Mouse (Mus musculus) liver, embryonic 14.5 days (tissue): Measurements from ENCODE around the gene Sbno2. TPM values are rescaled to one million over a fixed set of nuclear protein-coding genes. Genes with fewer than 3 reads are reported as not detected.

Experiments
- ATAC-seq: fragments of 200-750 bp; cut with Nextera tagmentation; 2 replicates; pipeline ENCODE4 v1.8.0; 2017; ENCODE audit warnings: moderate number of reproducible peaks, mild to moderate bottlenecking, moderate library complexity; ENCODE audit not compliant: insufficient read depth
- DNase-seq, 3 experiments: peaks; one replicate each; pipeline ENCODE4 v3.0.0-alpha.2; 2012 to 2013; ENCODE audit warnings: low read depth in 3 of 3, low spot score in 3 of 3
- H3K27ac ChIP-seq: fragments of 300-500 bp; sonication (generic); 2 replicates; pipeline ENCODE4 v1.5.1; 2014; ENCODE audit warnings: moderate library complexity, mild to moderate bottlenecking, control low read depth, inconsistent platforms
- H3K27me3 ChIP-seq: fragments of 300-500 bp; sonication (generic); 2 replicates; pipeline ENCODE4 v1.6.1; 2014; ENCODE audit warnings: mild to moderate bottlenecking, low read length, moderate library complexity; ENCODE audit not compliant: control insufficient read depth, insufficient read depth
- H3K36me3 ChIP-seq: fragments of 300-500 bp; sonication (generic); replicated peaks from 2 replicates; pipeline ENCODE4 v1.6.1; 2014; ENCODE audit warnings: low read depth; ENCODE audit not compliant: control insufficient read depth, insufficient read depth
- H3K4me1 ChIP-seq, 2 experiments: fragments of 200-500 bp in 1 of 2; fragments of 300-500 bp in 1 of 2; sonication (generic) in 1 of 2; replicated peaks; 2 replicates each; pipeline ENCODE4 v1.6.1; 2012 to 2014; ENCODE audit warnings: antibody characterized with exemption in 1 of 2, inconsistent platforms in 1 of 2, low read length in 1 of 2; ENCODE audit not compliant: control insufficient read depth in 2 of 2, insufficient read depth in 2 of 2
- H3K4me2 ChIP-seq: fragments of 300-500 bp; sonication (generic); 2 replicates; pipeline ENCODE4 v1.6.1; 2014; ENCODE audit warnings: low read depth, mild to moderate bottlenecking, control low read depth, moderate library complexity
- H3K4me3 ChIP-seq, 2 experiments: fragments of 200-500 bp in 1 of 2; fragments of 300-500 bp in 1 of 2; sonication (generic) in 1 of 2; 2 replicates each; pipeline ENCODE4 v1.5.1; 2012 to 2014; ENCODE audit warnings: low read depth in 2 of 2, low read length in 2 of 2, mild to moderate bottlenecking in 2 of 2, control low read depth in 1 of 2, inconsistent platforms in 1 of 2, moderate library complexity in 1 of 2; ENCODE audit not compliant: insufficient read depth in 1 of 2
- H3K9ac ChIP-seq: fragments of 300-500 bp; sonication (generic); replicated peaks from 2 replicates; pipeline ENCODE4 v1.6.1; 2014; ENCODE audit warnings: mild to moderate bottlenecking, control low read depth, moderate library complexity
- H3K9me3 ChIP-seq: fragments of 300-500 bp; sonication (generic); 2 replicates; pipeline ENCODE4 v1.6.1; 2016; ENCODE audit warnings: low read length, mixed read lengths; ENCODE audit not compliant: control insufficient read depth
- CTCF ChIP-seq: IDR thresholded peaks from 2 replicates; pipeline ENCODE4 v1.5.1; 2016; ENCODE audit warnings: antibody characterized with exemption, low read depth, control low read depth
- EP300 ChIP-seq: IDR thresholded peaks from 2 replicates; pipeline ENCODE4 v1.6.1; 2016; ENCODE audit warnings: antibody characterized with exemption, low read depth
- WGBS: fragments of 180-500 bp; shearing (Covaris S2); extraction: QIAGEN DNeasy Blood & Tissue Kit; methylation state at CpG from one replicate; pipeline ENCODE4 v1.1.7; 2014; ENCODE audit not compliant: insufficient replicate concordance; 5-methylcytosine and 5-hydroxymethylcytosine counted together
- polyA plus RNA-seq, 2 experiments: library from polyadenylated mRNA; depleted of rRNA in 1 of 2; stranded (reverse) in 1 of 2; unstranded in 1 of 2; fragments of >200 nt; fragmentation: Nextera tagmentation in 1 of 2; extraction: Ambion mirVana in 1 of 2; gene quantifications; 2 replicates each; pipeline versions ENCODE4 v1.2.1 to v1.2.3; 2012 to 2014

Gene Sbno2
- polyA plus RNA-seq, 2 experiments: 6.6 to 10.0 TPM

DNA sequence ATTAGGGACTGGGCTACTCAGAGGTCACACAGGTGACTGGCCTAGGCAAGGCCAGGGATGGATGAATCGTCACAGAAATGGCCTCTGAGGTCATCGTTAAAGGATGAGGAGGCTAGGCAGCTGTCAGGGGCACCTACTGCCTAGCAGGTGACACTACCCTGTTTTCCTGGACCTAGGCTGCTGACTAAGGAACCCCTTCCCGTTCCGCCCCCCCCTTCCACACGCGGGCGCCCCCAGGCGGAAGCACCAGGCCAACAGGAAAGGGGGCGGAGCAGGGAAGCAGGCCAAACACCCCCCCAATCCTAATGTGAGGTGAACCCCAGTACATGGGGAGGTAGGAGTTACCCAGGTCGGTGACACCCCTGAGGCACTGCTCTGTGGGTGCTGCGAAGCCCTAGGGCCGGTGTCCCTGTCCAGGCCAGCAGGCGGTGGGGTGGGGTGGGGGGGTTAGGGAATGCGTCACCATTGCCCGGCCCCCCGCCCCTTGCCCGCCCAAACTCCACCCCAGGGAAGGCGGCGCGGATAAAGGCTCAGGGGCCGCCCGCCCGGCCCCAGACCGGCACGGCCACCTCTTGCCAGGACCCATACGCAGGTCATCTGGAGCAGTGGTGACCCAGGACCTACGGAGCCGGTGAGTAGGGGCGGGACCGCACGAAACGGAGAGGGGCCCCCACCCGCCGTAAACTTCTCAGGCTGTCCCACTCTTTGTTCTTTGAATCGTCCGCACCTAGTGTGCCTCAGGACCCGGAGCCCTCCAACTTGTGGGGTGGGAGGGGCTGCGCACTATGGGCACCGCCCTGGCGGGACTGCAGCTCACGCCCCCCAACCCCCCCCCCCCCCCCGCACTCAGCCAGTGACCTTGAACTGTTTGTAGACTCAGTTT lies 42.6 kb upstream of the Sbno2 start, which contains the start of gene Midn:
Midn (plus strand) TSS at position 554 of the 883 bp plus-strand sequence.
- TF ChIP-seq EP300 (no peak), CTCF (peak; percentile 73)
- no peaks in the 10 kb centered on the region for H3K9me3 ChIP-seq
- WGBS: 2% methylated on average over 37 of the region's 42 CpGs
- H3K4me1 ChIP-seq: peaks cover 24 to 29% of the 10 kb centered on the region in 2 experiments
- ATAC-seq (peak; percentile 32), DNase-seq (no peak)
- H3K9ac ChIP-seq: peak within 1 kb of the TSS; percentile 81
- H3K4me2 ChIP-seq: peak within 1 kb of the TSS; percentile 99
- peak within 1 kb of the TSS; percentile 72 to 90 for H3K4me3 ChIP-seq
- H3K27ac ChIP-seq: peak within 1 kb of the TSS; percentile 94
- H3K36me3 ChIP-seq: peaks cover 27% of the 10 kb centered on the region
- no peaks in the 10 kb centered on the region for H3K27me3 ChIP-seq

DNA sequence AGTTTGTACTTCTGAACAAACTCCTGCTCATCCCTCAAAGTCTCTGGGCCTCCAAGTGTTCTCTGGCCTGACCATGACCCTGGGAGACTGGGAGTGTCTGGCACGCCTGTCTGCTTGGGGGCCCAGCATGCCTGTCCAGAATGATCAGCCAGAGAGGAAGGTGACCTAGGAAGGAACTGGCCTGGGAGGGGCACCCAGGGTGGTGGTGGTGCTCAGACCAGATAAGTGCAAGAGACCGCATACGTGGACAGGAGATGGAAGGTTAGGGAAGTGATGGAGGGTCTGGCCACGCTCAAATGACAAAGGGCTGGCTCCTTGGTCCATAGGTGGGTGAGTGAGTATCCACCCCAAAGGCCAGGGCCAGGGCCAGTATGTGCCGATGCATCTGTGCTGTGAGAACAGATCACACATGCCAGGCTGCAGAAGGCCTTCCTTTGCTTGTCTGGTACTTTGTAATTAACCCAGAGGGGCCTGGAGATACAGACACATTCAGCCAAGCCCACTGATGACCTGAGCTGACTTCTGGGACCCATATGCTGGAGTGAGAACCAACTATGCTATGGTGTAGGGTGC lies 41.9 kb upstream of the Sbno2 start:
- Histone ChIP-seq H3K4me3 (peak overlapping the region; percentile 72 to 90; a peak in 2 of 4 replicates), H3K4me2 (peak overlapping the region; percentile 99), H3K9ac (peak overlapping the region; percentile 81), H3K4me1 (peaks cover 25 to 28% of the 10 kb centered on the region in 2 experiments), H3K9me3 (no peaks in the 10 kb centered on the region), H3K27ac (peak overlapping the region; percentile 94), H3K36me3 (peaks cover 23% of the 10 kb centered on the region), H3K27me3 (no peaks in the 10 kb centered on the region)
- 32% methylated on average over 5 of the region's 5 CpGs for WGBS
- no peak for DNase-seq
- ATAC-seq: no peak
- TF ChIP-seq CTCF (no peak), EP300 (no peak)

DNA sequence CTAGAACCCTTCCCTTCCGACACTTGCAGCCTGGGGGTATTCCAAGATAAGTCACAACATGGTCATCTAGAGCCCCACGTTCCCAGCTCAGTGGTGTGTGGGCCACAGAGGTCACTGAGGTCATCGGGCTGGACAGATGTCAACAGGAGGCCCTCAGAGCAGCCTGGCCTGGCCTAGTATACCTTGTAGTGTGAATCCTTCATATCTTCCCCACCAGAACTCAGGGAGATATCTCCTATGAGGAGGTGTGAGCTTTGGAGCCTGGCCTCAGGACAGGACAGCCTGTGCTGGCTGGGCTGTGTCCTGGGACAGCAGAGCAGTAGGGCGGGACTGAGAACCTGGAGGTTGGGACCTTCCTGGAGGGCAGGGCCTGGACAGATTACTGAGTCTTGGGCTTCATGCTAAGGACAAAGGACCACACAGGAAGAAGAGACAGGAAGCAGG lies 41.2 kb upstream of the Sbno2 start:
- Histone ChIP-seq H3K9me3 (no peaks in the 10 kb centered on the region), H3K27ac (peak overlapping the region; percentile 94), H3K9ac (no peak overlapping the region; the same call in 1 of the 2 replicates), H3K27me3 (no peaks in the 10 kb centered on the region), H3K4me1 (peaks cover 25 to 28% of the 10 kb centered on the region in 2 experiments), H3K4me3 (no peak overlapping the region), H3K36me3 (peaks cover 17% of the 10 kb centered on the region), H3K4me2 (peak overlapping the region; percentile 99)
- ATAC-seq (no peak), DNase-seq (no peak)
- TF ChIP-seq CTCF: no peak
- TF ChIP-seq EP300: no peak
- WGBS: 77% methylated on average over 4 of the region's 4 CpGs

DNA sequence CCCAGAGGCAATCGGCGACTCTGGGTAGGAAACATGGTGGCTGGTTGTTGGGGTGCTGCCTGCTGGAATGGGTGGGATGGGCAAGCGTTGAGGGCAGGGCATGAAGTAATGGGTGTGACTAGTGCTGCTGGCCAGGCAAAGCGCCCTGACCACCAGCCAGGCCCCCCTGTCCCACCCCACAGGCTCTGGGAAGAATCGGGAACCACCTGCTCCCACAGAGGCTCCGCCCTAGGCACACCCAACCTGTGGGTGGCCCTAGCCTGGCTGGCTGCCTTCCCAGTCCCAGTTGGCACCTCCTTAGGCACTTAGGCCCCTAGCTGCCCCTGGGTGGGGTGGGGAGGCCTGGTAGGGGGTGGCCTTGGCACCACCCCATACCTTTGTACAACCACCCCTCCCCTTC lies 40.5 kb upstream of the Sbno2 start:
- no peak for DNase-seq
- Histone ChIP-seq H3K4me3 (no peak overlapping the region), H3K27ac (peak overlapping the region; percentile 94)

More for the DNA sequence above, 40.5 kb upstream of the Sbno2 start:
- peak overlapping the region; percentile 39; the same call in 1 of the 2 replicates for H3K4me2 ChIP-seq
- no peaks in the 10 kb centered on the region for H3K27me3 ChIP-seq
- H3K4me1 ChIP-seq: peaks cover 25 to 31% of the 10 kb centered on the region in 2 experiments
- H3K36me3 ChIP-seq: peaks cover 16% of the 10 kb centered on the region
- ATAC-seq: no peak
- no peak overlapping the region for H3K9ac ChIP-seq
- no peak for TF ChIP-seq CTCF
- 58% methylated on average over 6 of the region's 6 CpGs for WGBS
- no peaks in the 10 kb centered on the region for H3K9me3 ChIP-seq
